Mouse (Mus musculus) testis, adult 2 months (tissue): Measurements from ENCODE around the gene Pik3r3. TPM values are rescaled to one million over a fixed set of nuclear protein-coding genes. Genes with fewer than 3 reads are reported as not detected.
"Not testable (repeated sequence)": the region's sequence is repeated elsewhere in the genome, so short reads cannot be mapped to it uniquely, and the experiment has no call there.

ENCODE experiments used
- H3K27ac ChIP-seq: fragments of 200-500 bp; 2 replicates; pipeline ENCODE4 v1.5.1; 2012; ENCODE audit warnings: low read depth, low read length; ENCODE audit not compliant: control insufficient read depth, insufficient read depth
- H3K27me3 ChIP-seq: fragments of 200-500 bp; 2 replicates; pipeline ENCODE4 v1.6.1; 2012; ENCODE audit warnings: mild to moderate bottlenecking, low read length, moderate library complexity; ENCODE audit not compliant: control insufficient read depth, insufficient read depth
- H3K36me3 ChIP-seq: fragments of 200-500 bp; 2 replicates; pipeline ENCODE4 v1.6.1; 2012; ENCODE audit warnings: mild to moderate bottlenecking, low read length; ENCODE audit not compliant: control insufficient read depth, insufficient read depth
- H3K4me1 ChIP-seq: fragments of 200-500 bp; 2 replicates; pipeline ENCODE4 v1.6.1; 2012; ENCODE audit warnings: low read length; ENCODE audit not compliant: control insufficient read depth, insufficient read depth
- H3K4me3 ChIP-seq: fragments of 200-500 bp; 2 replicates; pipeline ENCODE4 v1.5.1; 2012; ENCODE audit warnings: low read depth, mild to moderate bottlenecking, low read length, moderate library complexity, mixed read lengths; ENCODE audit not compliant: control insufficient read depth
- CTCF ChIP-seq: fragments of 200-500 bp; IDR thresholded peaks from 2 replicates; pipeline ENCODE4 v1.5.1; 2012; ENCODE audit warnings: low read depth, mild to moderate bottlenecking, inconsistent platforms, low read length, moderate library complexity; ENCODE audit not compliant: control insufficient read depth, insufficient read depth, insufficient replicate concordance
- POLR2A ChIP-seq: fragments of 200-500 bp; IDR thresholded peaks from 2 replicates; pipeline ENCODE4 v1.6.1; 2012; ENCODE audit warnings: low read depth, mild to moderate bottlenecking, inconsistent platforms, low read length, moderate library complexity; ENCODE audit not compliant: control insufficient read depth
- polyA plus RNA-seq: library from polyadenylated mRNA; depleted of rRNA; stranded (reverse); fragments of >200 nt; gene quantifications from 2 replicates; pipeline ENCODE4 v1.2.3, GENCODE M21; 2012

Pik3r3 gene
- polyA plus RNA-seq, 1 experiment = 46.5 TPM

DNA sequence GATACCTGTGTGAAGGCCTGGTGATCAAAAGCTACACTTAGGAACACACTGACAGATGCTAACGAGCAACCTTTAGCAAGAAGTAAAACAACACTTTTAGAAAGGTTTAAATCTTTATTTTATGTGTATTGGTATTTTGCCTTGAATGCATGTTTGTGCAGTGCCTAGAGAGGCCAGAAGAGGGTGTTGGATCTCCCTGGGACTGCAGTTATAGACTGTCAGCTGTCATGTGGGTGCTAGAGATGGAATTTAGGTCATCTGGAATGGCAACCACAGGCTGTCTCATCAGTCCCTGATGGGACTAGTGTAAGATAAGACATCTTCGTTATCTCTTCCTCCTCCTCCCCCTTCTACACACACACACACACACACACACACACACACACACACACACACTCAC, 23.0 kb upstream of the Pik3r3 start:
- Histone ChIP-seq H3K27me3 (no peaks in the 10 kb centered on the region), H3K4me3 (no peak overlapping the region), H3K27ac (no peak overlapping the region), H3K36me3 (no peaks in the 10 kb centered on the region), H3K4me1 (no peaks in the 10 kb centered on the region)
- TF ChIP-seq POLR2A (no peak), CTCF (no peak)

DNA sequence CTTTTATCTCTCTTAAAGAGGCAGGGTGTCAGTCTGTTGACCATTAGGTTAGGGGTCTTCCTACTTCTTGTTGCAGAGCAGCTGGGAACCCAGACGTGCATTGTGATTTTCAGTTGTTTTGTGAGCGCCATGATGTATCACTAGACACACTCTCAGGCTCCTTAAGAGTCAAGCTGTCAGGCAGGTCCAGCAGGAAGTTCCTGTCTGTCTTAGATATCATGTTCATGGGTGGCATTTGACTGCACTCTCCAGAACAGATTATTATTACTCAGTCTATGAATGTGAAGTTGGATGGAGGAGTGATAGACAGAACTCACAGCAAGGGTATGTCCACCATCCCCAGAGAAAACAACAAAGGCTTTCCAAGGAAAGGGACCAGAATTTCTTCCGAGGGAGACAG, 17.0 kb upstream of the Pik3r3 start:
- no peak overlapping the region for H3K27ac ChIP-seq
- H3K4me3 ChIP-seq = no peak overlapping the region
- no peaks in the 10 kb centered on the region for H3K36me3 ChIP-seq
- H3K27me3 ChIP-seq = no peaks in the 10 kb centered on the region
- no peak for TF ChIP-seq POLR2A
- TF ChIP-seq CTCF = no peak
- no peaks in the 10 kb centered on the region for H3K4me1 ChIP-seq

DNA sequence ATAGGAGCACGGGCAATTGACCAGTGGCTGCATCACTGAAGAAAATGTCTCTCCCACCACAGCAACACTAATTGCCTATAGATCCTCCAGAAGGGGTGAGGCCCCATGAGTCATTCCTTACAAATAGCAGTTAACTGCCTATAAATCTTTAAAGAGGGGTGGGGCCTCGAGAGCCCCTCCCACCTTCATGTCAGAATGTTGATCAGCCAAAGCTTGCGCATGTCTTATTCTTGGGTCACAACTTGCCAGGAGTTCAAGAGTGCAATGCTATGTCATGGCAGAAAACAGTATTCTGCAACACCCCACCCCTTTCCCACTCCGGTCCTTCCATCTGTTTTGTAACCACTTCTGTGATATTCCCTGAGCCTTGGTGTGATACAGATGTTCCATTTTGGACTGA, 14.9 kb upstream of the Pik3r3 start:
- Histone ChIP-seq H3K27ac (no peak overlapping the region), H3K4me3 (no peak overlapping the region), H3K4me1 (no peaks in the 10 kb centered on the region), H3K36me3 (no peaks in the 10 kb centered on the region), H3K27me3 (no peaks in the 10 kb centered on the region)
- TF ChIP-seq POLR2A (no peak), CTCF (no peak)

- Histone ChIP-seq H3K27ac (no peak overlapping the region), H3K27me3 (no peaks in the 10 kb centered on the region), H3K36me3 (no peaks in the 10 kb centered on the region), H3K4me1 (no peaks in the 10 kb centered on the region), H3K4me3 (no peak overlapping the region)
- TF ChIP-seq POLR2A (no peak), CTCF (no peak)
These were observed 12.5 kb upstream of the Pik3r3 start for GRCm38 (mm10) chr4:116208891-116209290.

- no peaks in the 10 kb centered on the region for H3K27me3 ChIP-seq
- H3K27ac ChIP-seq = no peak overlapping the region
- no peak overlapping the region for H3K4me3 ChIP-seq
- H3K4me1 ChIP-seq = peaks cover 3% of the 10 kb centered on the region; the same call in 1 of the 2 replicates
- H3K36me3 ChIP-seq = no peaks in the 10 kb centered on the region
- no peak for TF ChIP-seq CTCF
- TF ChIP-seq POLR2A = no peak
These were observed 5.4 kb upstream of the Pik3r3 start for GRCm38 (mm10) chr4:116215895-116216605.

DNA sequence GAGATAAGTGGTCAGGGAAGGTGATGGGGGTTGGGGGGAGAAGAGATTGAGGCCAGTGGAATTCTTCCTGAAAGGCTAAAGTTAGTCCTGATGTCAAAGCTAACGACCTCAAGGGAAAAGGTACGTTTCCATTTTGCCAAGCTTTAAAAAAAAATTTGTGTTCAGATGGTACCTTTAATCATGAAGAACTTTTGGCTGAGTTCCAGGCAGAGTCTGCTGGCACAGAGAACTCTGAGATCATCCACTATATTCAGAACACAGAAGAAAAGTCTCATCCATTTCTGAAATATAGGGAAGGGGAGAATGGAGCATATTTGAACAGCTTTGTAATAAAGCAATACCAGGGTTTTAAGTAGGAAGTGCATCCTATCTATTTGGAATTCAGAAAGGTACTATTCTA, 4.4 kb upstream of the Pik3r3 start:
- no peak for TF ChIP-seq CTCF
- TF ChIP-seq POLR2A = no peak

DNA sequence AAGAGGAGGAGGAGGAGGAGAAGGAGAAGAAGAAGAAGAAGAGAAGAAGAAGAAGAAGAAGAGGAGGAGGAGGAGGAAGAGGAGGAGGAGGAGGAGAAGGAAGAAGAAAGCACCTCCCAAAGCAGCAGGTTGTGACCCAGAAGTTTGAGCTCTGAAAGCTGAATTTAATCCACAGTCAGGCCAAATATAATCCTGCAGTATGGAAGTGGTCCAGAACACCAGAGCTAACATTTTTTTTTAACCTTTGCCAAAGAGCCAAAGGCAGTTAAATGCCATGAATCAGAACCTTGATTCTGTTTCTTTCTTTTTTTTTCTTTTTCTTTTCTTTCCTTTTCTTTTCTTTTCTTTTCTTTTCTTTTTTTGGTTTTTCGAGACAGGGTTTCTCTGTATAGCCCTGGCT, 3.8 kb upstream of the Pik3r3 start:
- not testable (repeated sequence) for H3K4me1 ChIP-seq, H3K27ac ChIP-seq, H3K4me3 ChIP-seq, H3K27me3 ChIP-seq, H3K36me3 ChIP-seq

More for the DNA sequence above, 4.4 kb upstream of the Pik3r3 start:
- no peaks in the 10 kb centered on the region for H3K27me3 ChIP-seq
- no peak overlapping the region for H3K4me3 ChIP-seq
- no peaks in the 10 kb centered on the region for H3K36me3 ChIP-seq
- H3K27ac ChIP-seq = no peak overlapping the region
- H3K4me1 ChIP-seq = peaks cover 3% of the 10 kb centered on the region; the same call in 1 of the 2 replicates

GRCm38 (mm10) chr4:116219056-116219455, 2.4 kb upstream of the Pik3r3 start:
- Histone ChIP-seq H3K36me3 (no peaks in the 10 kb centered on the region), H3K4me3 (no peak overlapping the region), H3K27me3 (no peaks in the 10 kb centered on the region), H3K27ac (no peak overlapping the region), H3K4me1 (peaks cover 3% of the 10 kb centered on the region)
- no peak for TF ChIP-seq CTCF
- no peak for TF ChIP-seq POLR2A
